Mouse (Mus musculus) midbrain, embryonic 11.5 days (tissue): ENCODE measurements at regions not wholly inside any gene's neighbourhood (a gene's known extent, or its start where the extent isn't known, plus 50 kb on each side); places are given as distances from the start of the nearest gene placed in this dataset.

Source experiments
- ATAC-seq: fragments of 200-750 bp; cut with Nextera tagmentation; 2 replicates; pipeline ENCODE4 v1.8.0; 2017; ENCODE audit warnings: moderate TSS enrichment, moderate library complexity; ENCODE audit not compliant: low FRiP score
- DNase-seq: peaks from one replicate; pipeline ENCODE4 v3.0.0; 2015; ENCODE audit warnings: low spot score; ENCODE audit errors: missing footprints
- H3K27ac ChIP-seq: fragments of 300-500 bp; sonication (generic); 2 replicates; pipeline ENCODE4 v1.5.1; 2014; ENCODE audit warnings: low read depth, low read length
- H3K27me3 ChIP-seq: fragments of 300-500 bp; sonication (generic); 2 replicates; pipeline ENCODE4 v1.6.1; 2014; ENCODE audit warnings: mild to moderate bottlenecking, low read length, moderate library complexity, mixed read lengths; ENCODE audit not compliant: control insufficient read depth, insufficient read depth
- H3K36me3 ChIP-seq: fragments of 300-500 bp; sonication (generic); 2 replicates; pipeline ENCODE4 v1.6.1; 2014; ENCODE audit warnings: mild to moderate bottlenecking, low read length, moderate library complexity, mixed read lengths; ENCODE audit not compliant: control insufficient read depth, insufficient read depth
- H3K4me1 ChIP-seq: fragments of 300-500 bp; sonication (generic); 2 replicates; pipeline ENCODE4 v1.6.1; 2014; ENCODE audit warnings: low read length; ENCODE audit not compliant: control insufficient read depth, insufficient read depth
- H3K4me2 ChIP-seq: fragments of 300-500 bp; sonication (generic); 2 replicates; pipeline ENCODE4 v1.6.1; 2014; ENCODE audit warnings: mild to moderate bottlenecking, moderate library complexity
- H3K4me3 ChIP-seq: fragments of 300-500 bp; sonication (generic); 2 replicates; pipeline ENCODE4 v1.5.1; 2014; ENCODE audit warnings: low read depth, low read length
- H3K9ac ChIP-seq: fragments of 300-500 bp; sonication (generic); 2 replicates; pipeline ENCODE4 v1.6.1; 2014; ENCODE audit warnings: low read length
- H3K9me3 ChIP-seq: fragments of 300-500 bp; sonication (generic); 2 replicates; pipeline ENCODE4 v1.6.1; 2016; ENCODE audit warnings: low read length; ENCODE audit not compliant: control insufficient read depth
- WGBS: fragments of 180-500 bp; shearing (Covaris S2); extraction: QIAGEN DNeasy Blood & Tissue Kit; methylation state at CpG from one replicate; pipeline ENCODE4 v1.1.7; 2014; 5-methylcytosine and 5-hydroxymethylcytosine counted together

DNA sequence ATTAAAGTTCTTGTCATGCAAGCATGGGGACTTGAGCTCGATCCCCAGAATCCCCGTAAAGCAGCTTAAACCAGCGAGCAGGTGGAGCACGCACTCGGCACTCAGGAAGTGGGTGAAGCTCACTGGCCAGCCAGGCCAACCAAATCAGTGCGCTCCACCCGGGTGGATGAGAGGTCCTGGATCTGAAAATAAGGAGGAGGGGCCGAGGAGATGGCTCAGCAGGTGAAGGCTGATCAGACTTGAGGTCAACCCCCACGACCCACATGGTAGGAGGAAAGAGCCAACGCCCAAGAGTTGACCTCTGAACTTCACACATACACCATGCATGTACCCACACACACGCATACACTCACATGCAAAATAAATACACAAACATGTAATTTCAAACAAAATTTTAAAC lies 120.8 kb downstream of the Inhbb start:
- H3K9me3 ChIP-seq = no peaks in the 10 kb centered on the region
- WGBS = 87% methylated on average over 11 of the region's 11 CpGs
- DNase-seq = no peak

DNA sequence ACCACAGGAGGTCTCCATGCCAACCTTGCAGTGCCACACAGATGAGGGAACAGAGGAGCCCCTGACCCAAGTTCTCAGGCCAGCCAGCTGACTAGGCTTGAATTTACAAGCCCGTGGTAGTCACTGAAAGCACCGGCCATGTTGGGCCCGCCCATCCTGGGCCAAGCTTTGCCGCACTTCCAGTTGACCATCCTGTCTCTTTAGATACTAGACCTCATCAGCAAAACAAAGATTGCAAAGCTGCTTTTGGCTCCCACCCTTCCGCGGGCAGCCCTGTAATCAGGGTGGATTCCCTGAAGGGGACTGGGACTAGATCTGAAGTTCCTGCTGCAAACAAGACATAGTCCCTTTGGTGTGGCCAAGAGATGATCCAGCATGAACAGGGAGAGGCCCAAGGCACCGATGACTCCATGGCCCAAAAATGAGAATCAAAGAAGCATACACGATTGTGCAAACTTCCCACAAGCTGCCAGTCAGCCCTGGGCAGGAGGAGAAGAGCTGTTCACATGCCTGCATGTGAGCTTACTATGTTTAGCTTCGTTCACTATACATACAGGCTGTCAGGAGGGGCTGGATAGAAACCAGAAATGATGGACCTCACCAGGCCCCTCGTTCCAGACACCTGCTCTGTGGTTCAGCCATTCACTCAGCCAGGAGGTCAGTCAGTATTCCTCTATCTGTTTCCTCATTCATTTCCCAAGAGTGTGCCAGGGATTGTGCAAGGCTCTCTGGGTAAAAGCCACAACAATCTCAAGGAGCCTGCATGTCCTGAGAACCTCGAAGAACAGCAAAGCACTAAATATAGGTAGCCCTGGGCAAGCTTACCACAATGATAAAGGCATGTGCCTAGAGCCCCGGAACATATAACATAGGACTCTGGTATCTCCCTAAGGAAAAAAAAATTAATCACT lies 122.0 kb downstream of the Inhbb start:
- DNase-seq (peak; percentile 59), ATAC-seq (no peak)
- Histone ChIP-seq H3K27me3 (peaks cover 36% of the 10 kb centered on the region), H3K9ac (no peak overlapping the region), H3K4me3 (no peak overlapping the region), H3K4me1 (peaks cover 8% of the 10 kb centered on the region), H3K36me3 (no peaks in the 10 kb centered on the region), H3K27ac (no peak overlapping the region), H3K9me3 (no peaks in the 10 kb centered on the region), H3K4me2 (no peak overlapping the region)
- WGBS = 86% methylated on average over 12 of the region's 12 CpGs

More for the DNA sequence above, 120.8 kb downstream of the Inhbb start:
- ATAC-seq = no peak
- no peak overlapping the region for H3K4me3 ChIP-seq
- peaks cover 38% of the 10 kb centered on the region for H3K27me3 ChIP-seq
- no peak overlapping the region for H3K9ac ChIP-seq
- no peak overlapping the region for H3K4me2 ChIP-seq
- H3K27ac ChIP-seq = no peak overlapping the region
- H3K4me1 ChIP-seq = peaks cover 20% of the 10 kb centered on the region
- H3K36me3 ChIP-seq = no peaks in the 10 kb centered on the region

DNA sequence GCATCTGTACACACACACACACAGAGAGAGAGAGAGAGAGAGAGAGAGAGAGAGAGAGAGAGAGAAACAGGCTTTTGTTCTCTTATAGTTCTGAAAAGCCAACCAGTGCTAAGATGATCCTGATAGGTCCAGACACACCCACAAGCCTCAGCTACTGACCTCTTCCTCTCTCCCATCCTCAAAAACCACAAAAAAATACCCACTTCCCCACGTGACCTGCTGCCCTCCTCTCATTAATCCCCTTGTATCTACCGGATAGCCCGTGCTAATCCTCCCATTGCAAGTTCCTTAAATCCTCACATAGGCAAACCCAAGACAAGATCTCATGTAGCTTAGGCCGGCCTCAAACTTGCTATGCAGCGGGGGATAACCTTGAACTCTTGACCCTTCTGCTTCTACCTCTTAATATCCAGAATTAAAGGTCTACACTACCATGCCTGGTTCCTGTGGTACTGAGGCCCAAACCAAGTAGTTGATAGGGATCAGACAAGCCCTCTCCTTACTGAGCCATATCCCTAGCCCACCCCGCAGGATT lies 123.3 kb downstream of the Inhbb start:
- DNase-seq = no peak
- Histone ChIP-seq H3K9ac (no peak overlapping the region), H3K36me3 (no peaks in the 10 kb centered on the region), H3K27me3 (peaks cover 35% of the 10 kb centered on the region), H3K4me1 (no peaks in the 10 kb centered on the region), H3K9me3 (no peaks in the 10 kb centered on the region), H3K4me3 (no peak overlapping the region), H3K27ac (no peak overlapping the region), H3K4me2 (no peak overlapping the region)
- 34% methylated on average over 6 of the region's 6 CpGs for WGBS
- ATAC-seq = no peak

DNA sequence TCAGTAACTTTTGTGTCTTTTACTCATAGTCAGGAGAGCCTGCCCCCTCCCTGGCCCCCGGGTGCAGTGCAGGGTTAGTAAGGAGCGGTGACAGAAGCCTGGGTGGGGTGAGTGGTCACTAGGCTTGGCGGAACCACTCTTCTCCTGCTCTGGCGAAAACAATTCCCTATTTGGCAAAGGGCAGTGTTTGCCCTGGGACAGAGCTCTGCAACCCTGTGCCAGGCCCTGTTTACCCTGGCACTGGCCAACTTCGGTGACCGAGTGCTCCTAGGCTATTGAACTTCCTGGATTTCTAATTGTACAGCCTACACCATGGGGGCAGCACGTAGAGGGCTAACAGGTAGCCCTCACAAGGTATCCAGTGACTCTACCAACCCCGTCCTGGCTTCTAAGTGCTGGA lies 126.9 kb downstream of the Inhbb start:
- Histone ChIP-seq H3K27me3 (peaks cover 10% of the 10 kb centered on the region), H3K4me2 (no peak overlapping the region), H3K4me1 (no peaks in the 10 kb centered on the region), H3K9me3 (no peaks in the 10 kb centered on the region), H3K36me3 (no peaks in the 10 kb centered on the region), H3K9ac (no peak overlapping the region), H3K4me3 (no peak overlapping the region), H3K27ac (no peak overlapping the region)
- WGBS = 84% methylated on average over 8 of the region's 8 CpGs
- ATAC-seq (no peak), DNase-seq (no peak)

DNA sequence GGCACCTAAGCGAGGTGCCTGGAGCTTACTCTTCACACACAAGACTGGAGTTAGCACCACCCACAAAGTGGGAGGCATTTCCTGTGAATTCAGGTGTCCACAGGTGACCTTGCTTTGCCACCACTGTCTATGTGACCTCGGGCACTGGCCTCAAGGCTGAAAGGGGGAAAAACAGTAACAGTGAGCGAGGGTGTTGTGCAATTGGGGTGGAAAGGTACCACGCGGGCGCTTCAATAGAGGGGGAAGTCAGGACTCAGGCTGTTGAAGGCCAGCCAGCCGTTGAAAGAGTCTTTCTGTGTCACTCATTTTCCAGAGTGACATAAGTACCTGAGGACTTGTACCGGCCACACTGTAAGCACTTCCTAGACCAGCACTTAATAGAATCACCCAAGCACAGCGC lies 128.2 kb downstream of the Inhbb start:
- Histone ChIP-seq H3K4me1 (no peaks in the 10 kb centered on the region), H3K4me2 (no peak overlapping the region), H3K4me3 (no peak overlapping the region), H3K36me3 (no peaks in the 10 kb centered on the region), H3K27ac (no peak overlapping the region), H3K27me3 (peaks cover 6% of the 10 kb centered on the region), H3K9ac (no peak overlapping the region), H3K9me3 (no peaks in the 10 kb centered on the region)
- 86% methylated on average over 9 of the region's 9 CpGs for WGBS
- ATAC-seq (no peak), DNase-seq (no peak)

DNA sequence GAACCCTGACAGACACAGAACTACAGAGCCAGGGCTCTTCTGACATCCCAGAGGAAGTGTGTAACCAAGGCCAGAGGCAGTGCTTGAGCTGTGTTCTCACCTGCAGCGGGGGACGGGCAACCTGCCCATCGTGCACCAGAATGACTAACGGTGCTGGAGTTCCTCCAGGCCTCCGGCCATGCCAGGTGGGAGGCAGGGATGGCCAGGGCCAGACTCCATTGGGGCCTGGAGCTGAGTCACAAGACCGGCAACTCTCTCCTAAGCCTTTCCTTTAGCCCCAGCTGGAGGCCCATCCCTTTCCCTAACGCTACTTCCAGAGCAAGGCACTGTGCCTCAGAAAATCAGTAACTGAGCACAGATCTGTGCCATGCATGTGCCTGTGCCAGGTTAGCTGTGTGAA lies 129.8 kb downstream of the Inhbb start:
- peaks cover 2% of the 10 kb centered on the region; the same call in 1 of the 2 replicates for H3K27me3 ChIP-seq

DNA sequence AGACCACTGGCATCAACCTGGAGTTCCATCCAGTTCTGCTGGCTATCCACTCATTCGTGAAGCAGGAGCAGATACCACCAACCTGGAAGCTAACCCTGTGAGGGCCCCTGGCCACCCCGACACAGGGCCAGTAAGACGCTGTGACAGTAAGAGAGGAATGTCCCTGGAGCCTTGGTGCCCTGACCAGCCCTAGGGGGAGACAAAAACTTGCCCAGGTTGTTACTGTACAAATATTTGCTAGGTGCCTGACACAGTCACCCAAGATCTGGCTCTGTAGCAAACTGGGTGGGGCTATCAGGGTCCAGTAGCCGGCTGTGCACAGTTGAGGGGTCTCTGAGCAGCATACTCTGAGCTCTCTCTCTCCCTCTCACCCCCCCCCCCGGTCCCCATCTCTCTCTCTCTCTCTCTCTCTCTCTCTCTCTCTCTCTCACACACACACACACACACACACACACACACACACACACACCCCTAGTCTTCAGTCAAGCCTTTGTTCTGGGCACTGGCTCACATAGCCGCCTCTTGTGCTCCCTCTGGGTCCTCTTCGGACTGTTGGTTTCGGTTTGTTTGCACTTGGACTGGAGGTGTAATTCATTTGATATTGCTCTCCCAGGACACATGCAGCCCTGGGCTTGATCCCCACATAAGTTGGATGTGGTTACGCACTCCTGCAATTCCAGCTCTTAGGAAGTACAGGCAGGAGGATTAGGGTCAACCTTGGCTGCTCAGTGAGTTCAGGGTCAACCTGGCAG lies 131.7 kb downstream of the Inhbb start:
- H3K4me2 ChIP-seq = no peak overlapping the region
- ATAC-seq (no peak), DNase-seq (peak; percentile 70)
- no peak overlapping the region for H3K9ac ChIP-seq
- peaks cover 2% of the 10 kb centered on the region; the same call in 1 of the 2 replicates for H3K27me3 ChIP-seq
- no peaks in the 10 kb centered on the region for H3K36me3 ChIP-seq
- H3K4me1 ChIP-seq = no peaks in the 10 kb centered on the region
- H3K4me3 ChIP-seq = no peak overlapping the region
- WGBS = 79% methylated on average over 8 of the region's 9 CpGs
- H3K27ac ChIP-seq = no peak overlapping the region
- no peaks in the 10 kb centered on the region for H3K9me3 ChIP-seq

More for the DNA sequence above, 129.8 kb downstream of the Inhbb start:
- Histone ChIP-seq H3K4me2 (no peak overlapping the region), H3K9ac (no peak overlapping the region), H3K36me3 (no peaks in the 10 kb centered on the region), H3K4me1 (no peaks in the 10 kb centered on the region), H3K4me3 (no peak overlapping the region), H3K27ac (no peak overlapping the region), H3K9me3 (no peaks in the 10 kb centered on the region)
- DNase-seq (peak; percentile 37), ATAC-seq (no peak)
- WGBS = 78% methylated on average over 7 of the region's 7 CpGs

DNA sequence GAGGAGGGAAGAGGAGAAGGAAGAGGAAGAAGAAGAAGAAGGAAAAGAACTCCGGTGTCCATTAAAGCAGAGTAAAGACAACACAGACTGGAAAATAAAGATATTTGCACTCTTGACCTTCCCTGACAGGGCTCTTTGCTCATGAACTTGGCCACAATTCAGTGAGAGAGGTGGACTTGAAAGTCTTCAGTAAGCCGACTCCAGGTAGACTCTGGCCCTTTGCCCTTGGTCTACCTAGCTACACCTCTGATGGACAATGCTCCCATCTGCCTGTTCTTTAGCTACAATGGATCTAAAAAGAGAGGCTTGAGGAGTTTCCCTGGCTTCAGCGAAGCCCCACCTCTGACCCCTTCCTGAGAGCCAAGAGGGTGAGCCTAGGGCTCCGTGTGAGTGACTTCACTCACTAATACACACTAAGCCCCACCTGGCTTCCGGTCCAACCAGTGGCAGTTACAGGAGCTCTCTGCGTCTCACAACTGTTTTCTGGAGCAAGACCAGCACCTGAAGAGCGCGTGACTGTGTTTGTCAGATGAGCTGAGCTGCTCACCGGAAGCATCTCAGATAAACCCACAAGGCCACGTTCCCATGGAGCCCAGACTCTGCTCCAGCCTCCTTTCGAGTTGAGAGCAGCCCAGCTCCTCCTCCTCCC lies 132.4 kb downstream of the Inhbb start:
- H3K27me3 ChIP-seq = peaks cover 2% of the 10 kb centered on the region; the same call in 1 of the 2 replicates
- H3K4me3 ChIP-seq = no peak overlapping the region
- H3K9me3 ChIP-seq = no peaks in the 10 kb centered on the region
- H3K27ac ChIP-seq = no peak overlapping the region
- DNase-seq = peak; percentile 47
- no peaks in the 10 kb centered on the region for H3K36me3 ChIP-seq
- H3K4me1 ChIP-seq = no peaks in the 10 kb centered on the region
- WGBS = 88% methylated on average over 11 of the region's 11 CpGs
- no peak overlapping the region for H3K9ac ChIP-seq
- no peak for ATAC-seq
- no peak overlapping the region for H3K4me2 ChIP-seq
